Mouse (Mus musculus) small intestine, adult 2 months (tissue): Measurements from ENCODE around the gene Arid5b.

Experiments
- CTCF ChIP-seq: fragments of 200-500 bp; IDR thresholded peaks from 2 replicates; pipeline ENCODE4 v1.5.1; 2012; ENCODE audit warnings: low read depth, mild to moderate bottlenecking, control low read depth, inconsistent platforms, low read length, moderate library complexity, mixed read lengths; ENCODE audit not compliant: insufficient replicate concordance, insufficient read length; ENCODE audit errors: extremely low read depth
- POLR2A ChIP-seq: fragments of 200-500 bp; IDR thresholded peaks from 2 replicates; pipeline ENCODE4 v1.6.1; 2012; ENCODE audit warnings: low read depth, mild to moderate bottlenecking, control low read depth, inconsistent platforms, low read length, moderate library complexity

GRCm38 (mm10) chr10:68166695-68167086 is 111.8 kb downstream of the Arid5b start:
- no peak for TF ChIP-seq CTCF
- no peak for TF ChIP-seq POLR2A
